Mouse (Mus musculus): Measurements from ENCODE around the gene Tgfa. TPM values are rescaled to one million over a fixed set of nuclear protein-coding genes. Genes with fewer than 3 reads are reported as not detected.

Tgfa gene
- total and polyA plus RNA-seq, 3 experiments: 7.8 to 9.1 TPM; not detected in 1

Other genes starting within 250 kb of the Tgfa start
- 33.2 and 34.8 TPM in 2 replicates for gene Dusp11, start 233.6 kb upstream of the Tgfa start, total RNA-seq (2012; rRNA removed)
- 10 to 100 TPM; 22.4 to 42.3 TPM for gene Dusp11, start 233.6 kb upstream of the Tgfa start, polyA plus RNA-seq (2012; ENCODE audit: insufficient read depth in 1 of 2, insufficient read length in 2 of 2, low read depth in 1 of 2, low replicate concordance in 2 of 2, missing spikeins in 1 of 2)
- gene Figla, start 179.1 kb upstream of the Tgfa start, total RNA-seq (2012; rRNA removed): not detected in 2 replicates
- not detected for gene Figla, start 179.1 kb upstream of the Tgfa start, polyA plus RNA-seq (2012; ENCODE audit: insufficient read depth in 1 of 2, insufficient read length in 2 of 2, low read depth in 1 of 2, low replicate concordance in 2 of 2, missing spikeins in 1 of 2)
- 129 and 162 TPM in 2 replicates for gene Add2, start 166.5 kb upstream of the Tgfa start, total RNA-seq (2012; rRNA removed)
- gene Add2, start 166.5 kb upstream of the Tgfa start, polyA plus RNA-seq (2012; ENCODE audit: insufficient read depth in 1 of 2, insufficient read length in 2 of 2, low read depth in 1 of 2, low replicate concordance in 2 of 2, missing spikeins in 1 of 2): 100 to 1,000 TPM in 1 of 2 experiments, 10 to 100 TPM in 1; 85.0 to 191 TPM
- gene Fam136a, start 170.4 kb downstream of the Tgfa start, total RNA-seq (2012; rRNA removed): 87.8 and 89.2 TPM in 2 replicates
- gene Fam136a, start 170.4 kb downstream of the Tgfa start, polyA plus RNA-seq (2012; ENCODE audit: insufficient read depth in 1 of 2, insufficient read length in 2 of 2, low read depth in 1 of 2, low replicate concordance in 2 of 2, missing spikeins in 1 of 2): 10 to 100 TPM in 1 of 2 experiments, not detected in 1; 53.0 TPM
- 748 and 796 TPM in 2 replicates for gene Snrpg, start 176.1 kb downstream of the Tgfa start, total RNA-seq (2012; rRNA removed)
- gene Snrpg, start 176.1 kb downstream of the Tgfa start, polyA plus RNA-seq (2012; ENCODE audit: insufficient read depth in 1 of 2, insufficient read length in 2 of 2, low read depth in 1 of 2, low replicate concordance in 2 of 2, missing spikeins in 1 of 2): 1,000 to 10,000 TPM in 1 of 2 experiments, 100 to 1,000 TPM in 1; 761 to 1,339 TPM
- 16.0 and 18.3 TPM in 2 replicates for gene Pcyox1, start 201.9 kb downstream of the Tgfa start, total RNA-seq (2012; rRNA removed)
- gene Pcyox1, start 201.9 kb downstream of the Tgfa start, polyA plus RNA-seq (2012; ENCODE audit: insufficient read depth in 1 of 2, insufficient read length in 2 of 2, low read depth in 1 of 2, low replicate concordance in 2 of 2, missing spikeins in 1 of 2): 10 to 100 TPM in 1 of 2 experiments, not detected in 1; 28.1 TPM
- 20.5 and 21.5 TPM in 2 replicates for gene Tia1, start 209.0 kb downstream of the Tgfa start, total RNA-seq (2012; rRNA removed)
- gene Tia1, start 209.0 kb downstream of the Tgfa start, polyA plus RNA-seq (2012; ENCODE audit: insufficient read depth in 1 of 2, insufficient read length in 2 of 2, low read depth in 1 of 2, low replicate concordance in 2 of 2, missing spikeins in 1 of 2): 10 to 100 TPM in 1 of 2 experiments, not detected in 1; 25.3 TPM
- gene Gm44790, start 231.4 kb downstream of the Tgfa start, total RNA-seq (2012; rRNA removed): 0.77 and 0.88 TPM in 2 replicates
- under 1 TPM in 1 of 2 experiments, not detected in 1; 0.29 TPM for gene Gm44790, start 231.4 kb downstream of the Tgfa start, polyA plus RNA-seq (2012; ENCODE audit: insufficient read depth in 1 of 2, insufficient read length in 2 of 2, low read depth in 1 of 2, low replicate concordance in 2 of 2, missing spikeins in 1 of 2)
- gene C87436, start 243.2 kb downstream of the Tgfa start, total RNA-seq (2012; rRNA removed): 10.9 and 11.6 TPM in 2 replicates
- 10 to 100 TPM in 1 of 2 experiments, not detected in 1; 18.5 TPM for gene C87436, start 243.2 kb downstream of the Tgfa start, polyA plus RNA-seq (2012; ENCODE audit: insufficient read depth in 1 of 2, insufficient read length in 2 of 2, low read depth in 1 of 2, low replicate concordance in 2 of 2, missing spikeins in 1 of 2)

Data from MEL (cell line).